Mouse (Mus musculus) liver, postnatal 0 days (tissue): Measurements from ENCODE around the gene Fto. TPM values are rescaled to one million over a fixed set of nuclear protein-coding genes. Genes with fewer than 3 reads are reported as not detected.

Experiments
- ATAC-seq: fragments of 200-750 bp; cut with Nextera tagmentation; 2 replicates; pipeline ENCODE4 v1.8.0; 2017; ENCODE audit warnings: mild to moderate bottlenecking, moderate library complexity
- DNase-seq: peaks from one replicate; pipeline ENCODE4 v3.0.0-alpha.2; 2016
- H3K27ac ChIP-seq: fragments of 300-500 bp; sonication (generic); 2 replicates; pipeline ENCODE4 v1.5.1; 2014; ENCODE audit warnings: antibody characterized with exemption, moderate library complexity, mild to moderate bottlenecking, low read depth
- H3K27me3 ChIP-seq: fragments of 300-500 bp; sonication (generic); 2 replicates; pipeline ENCODE4 v1.6.1; 2014; ENCODE audit warnings: low read length, control low read depth, mixed read lengths; ENCODE audit not compliant: insufficient read depth
- H3K36me3 ChIP-seq: fragments of 300-500 bp; sonication (generic); replicated peaks from 2 replicates; pipeline ENCODE4 v1.6.1; 2014; ENCODE audit warnings: mild to moderate bottlenecking, control low read depth, low read length, moderate library complexity, mixed read lengths; ENCODE audit not compliant: insufficient read depth
- H3K4me1 ChIP-seq: fragments of 300-500 bp; sonication (generic); 2 replicates; pipeline ENCODE4 v1.6.1; 2014; ENCODE audit warnings: antibody characterized with exemption, mild to moderate bottlenecking, control low read depth; ENCODE audit not compliant: insufficient read depth
- H3K4me2 ChIP-seq: fragments of 300-500 bp; sonication (generic); 2 replicates; pipeline ENCODE4 v1.6.1; 2014; ENCODE audit warnings: low read depth, mild to moderate bottlenecking, low read length, moderate library complexity, mixed read lengths
- H3K4me3 ChIP-seq: fragments of 300-500 bp; sonication (generic); 2 replicates; pipeline ENCODE4 v1.5.1; 2014; ENCODE audit warnings: low read depth, low read length
- H3K9ac ChIP-seq: fragments of 300-500 bp; sonication (generic); replicated peaks from 2 replicates; pipeline ENCODE4 v1.6.1; 2014; ENCODE audit warnings: mild to moderate bottlenecking, moderate library complexity
- H3K9me3 ChIP-seq: fragments of 300-500 bp; sonication (generic); 2 replicates; pipeline ENCODE4 v1.6.1; 2016; ENCODE audit warnings: mild to moderate bottlenecking, control low read depth, low read length, mixed read lengths
- CTCF ChIP-seq: sonication (generic); IDR thresholded peaks from 2 replicates; pipeline ENCODE4 v1.5.1; 2016; ENCODE audit warnings: antibody characterized with exemption, low read depth
- EP300 ChIP-seq: IDR thresholded peaks from 2 replicates; pipeline ENCODE4 v1.6.1; 2016; ENCODE audit warnings: antibody characterized with exemption, low read depth, mild to moderate bottlenecking
- WGBS: fragments of 180-500 bp; shearing (Covaris S2); extraction: QIAGEN DNeasy Blood & Tissue Kit; methylation state at CpG from one replicate; pipeline ENCODE4 v1.1.7; 2014; ENCODE audit not compliant: insufficient replicate concordance; 5-methylcytosine and 5-hydroxymethylcytosine counted together
- polyA plus RNA-seq: library from polyadenylated mRNA; unstranded; fragments of >200 nt; fragmentation: Nextera tagmentation; extraction: Ambion mirVana; gene quantifications from 2 replicates; pipeline ENCODE4 v1.2.1, GENCODE M21; 2015

Gene Fto
- polyA plus RNA-seq, 1 experiment from 2014 or later: 10.8 TPM

DNA sequence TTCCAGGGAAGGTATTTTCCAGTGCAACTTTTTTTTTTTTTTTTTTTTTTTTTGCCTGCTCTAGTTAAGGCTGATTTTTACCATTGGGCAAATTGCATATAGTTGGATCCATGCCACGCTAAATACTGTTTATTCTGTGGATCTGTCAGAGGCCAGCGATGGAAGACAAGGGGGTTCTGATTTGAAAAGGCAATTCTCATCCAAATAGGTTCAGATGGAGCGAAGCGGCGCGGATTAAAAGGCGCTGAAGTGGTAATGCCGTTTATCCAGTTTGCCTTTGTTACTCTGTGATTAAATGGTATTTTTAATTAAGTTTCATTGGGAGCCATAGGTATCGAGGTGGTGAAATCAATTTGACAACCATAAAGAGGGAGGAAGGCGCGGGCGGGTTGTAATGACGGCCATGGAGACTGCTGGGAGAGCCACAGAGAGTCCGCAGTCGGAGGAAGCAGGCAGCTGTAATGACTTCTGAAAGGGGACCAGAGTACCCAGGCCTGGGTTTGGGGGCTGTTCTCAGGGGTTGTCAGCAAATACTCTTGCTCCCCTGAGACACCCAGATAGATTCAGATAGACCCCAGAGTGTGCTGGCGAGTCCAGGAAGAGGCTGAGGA lies 356.2 kb downstream of the Fto start:
- no peak overlapping the region for H3K9ac ChIP-seq
- no peaks in the 10 kb centered on the region for H3K27me3 ChIP-seq
- H3K27ac ChIP-seq: no peak overlapping the region
- H3K4me1 ChIP-seq: no peaks in the 10 kb centered on the region
- ATAC-seq (no peak), DNase-seq (no peak)
- TF ChIP-seq CTCF (no peak), EP300 (no peak)
- 85% methylated on average over 16 of the region's 16 CpGs for WGBS
- H3K4me3 ChIP-seq: no peak overlapping the region
- no peaks in the 10 kb centered on the region for H3K36me3 ChIP-seq
- no peaks in the 10 kb centered on the region for H3K9me3 ChIP-seq
- H3K4me2 ChIP-seq: no peak overlapping the region

- Histone ChIP-seq H3K4me1 (no peaks in the 10 kb centered on the region), H3K36me3 (no peaks in the 10 kb centered on the region), H3K27me3 (no peaks in the 10 kb centered on the region), H3K4me2 (no peak overlapping the region), H3K9me3 (no peaks in the 10 kb centered on the region), H3K4me3 (no peak overlapping the region), H3K9ac (no peak overlapping the region), H3K27ac (no peak overlapping the region)
- WGBS: 76% methylated on average over 3 of the region's 3 CpGs
- no peak for TF ChIP-seq CTCF
- TF ChIP-seq EP300: no peak
- no peak for DNase-seq
- ATAC-seq: no peak
Measured at GRCm38 (mm10) chr8:91676928-91677327, 363.6 kb downstream of the Fto start.

DNA sequence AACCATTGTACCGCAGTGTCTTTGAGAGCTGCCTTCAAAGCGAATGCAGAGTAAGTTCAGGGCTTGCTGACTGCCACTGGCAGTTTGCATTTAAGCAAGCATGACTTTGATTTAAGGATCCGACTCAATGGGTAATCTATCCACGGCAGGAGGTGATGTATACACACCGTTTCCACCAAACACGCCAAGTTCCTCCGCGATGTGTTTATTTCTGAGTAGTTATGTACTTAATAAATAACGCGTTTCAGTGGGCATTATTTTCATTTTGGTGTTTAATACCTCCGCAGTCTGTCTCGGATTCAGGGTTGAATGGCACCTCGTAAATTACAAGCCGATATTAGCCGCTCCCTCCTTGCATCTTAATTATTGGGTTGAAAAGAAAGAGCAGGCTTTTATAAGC lies 366.1 kb downstream of the Fto start:
- H3K9ac ChIP-seq: no peak overlapping the region
- H3K27ac ChIP-seq: no peak overlapping the region
- no peaks in the 10 kb centered on the region for H3K9me3 ChIP-seq
- no peaks in the 10 kb centered on the region for H3K36me3 ChIP-seq
- DNase-seq: no peak
- H3K4me3 ChIP-seq: no peak overlapping the region
- TF ChIP-seq EP300: no peak
- no peak for TF ChIP-seq CTCF
- no peak for ATAC-seq
- no peaks in the 10 kb centered on the region for H3K4me1 ChIP-seq
- H3K4me2 ChIP-seq: no peak overlapping the region
- 74% methylated on average over 15 of the region's 15 CpGs for WGBS
- no peaks in the 10 kb centered on the region for H3K27me3 ChIP-seq

DNA sequence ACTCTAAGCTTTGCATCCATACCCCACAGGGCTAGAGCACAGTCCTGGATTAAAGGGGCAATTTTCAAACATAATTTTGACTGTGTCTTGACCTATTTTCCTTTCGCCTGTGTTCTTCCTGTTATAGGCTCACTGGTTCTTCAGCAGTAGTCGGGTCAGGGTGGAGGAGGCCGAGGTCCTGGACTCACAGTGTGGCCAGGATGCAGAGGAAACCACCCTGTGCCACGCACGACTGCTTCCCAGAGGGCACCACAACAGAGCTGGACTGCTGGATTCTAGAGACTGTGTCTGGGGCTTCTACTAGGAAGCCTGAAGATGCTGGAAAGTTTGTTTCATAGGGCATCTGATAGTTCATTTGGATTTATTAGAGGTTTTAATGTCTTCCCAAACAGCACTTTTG lies 366.8 kb downstream of the Fto start:
- Histone ChIP-seq H3K4me3 (no peak overlapping the region), H3K27ac (no peak overlapping the region), H3K9me3 (no peaks in the 10 kb centered on the region), H3K9ac (no peak overlapping the region), H3K27me3 (no peaks in the 10 kb centered on the region), H3K36me3 (no peaks in the 10 kb centered on the region), H3K4me1 (no peaks in the 10 kb centered on the region), H3K4me2 (no peak overlapping the region)
- TF ChIP-seq EP300: no peak
- TF ChIP-seq CTCF: no peak
- DNase-seq (no peak), ATAC-seq (no peak)
- 63% methylated on average over 5 of the region's 5 CpGs for WGBS

- Histone ChIP-seq H3K4me2 (no peak overlapping the region), H3K27ac (no peak overlapping the region), H3K9ac (no peak overlapping the region), H3K27me3 (0 out of 2 replicates have a peak, but pooled peaks cover 2% of the 10 kb centered on the region), H3K4me1 (no peaks in the 10 kb centered on the region), H3K9me3 (no peaks in the 10 kb centered on the region), H3K4me3 (no peak overlapping the region), H3K36me3 (no peaks in the 10 kb centered on the region)
- 64% methylated on average over 6 of the region's 6 CpGs for WGBS
- TF ChIP-seq CTCF: no peak
- no peak for TF ChIP-seq EP300
- DNase-seq (no peak), ATAC-seq (no peak)
Measured at GRCm38 (mm10) chr8:91684596-91685317, 371.4 kb downstream of the Fto start.

DNA sequence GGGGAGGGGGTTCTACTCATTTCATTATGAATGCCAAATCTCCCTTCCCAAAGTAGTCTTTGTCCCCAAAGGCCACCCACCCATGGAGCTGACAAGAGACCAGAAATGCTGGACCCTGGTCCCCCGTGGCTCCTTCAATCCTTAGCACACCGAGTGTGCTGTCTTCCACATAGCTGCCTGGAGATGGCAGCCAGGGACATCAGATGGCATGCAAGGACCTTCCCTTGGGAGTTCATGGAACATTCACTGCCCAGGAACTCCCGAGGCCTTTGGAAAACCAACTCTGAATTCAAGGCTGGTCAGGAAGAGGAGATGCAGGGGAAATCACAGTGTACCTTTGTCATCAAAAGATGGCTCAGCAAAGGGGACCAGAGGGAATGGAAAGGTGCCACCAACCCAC lies 372.1 kb downstream of the Fto start:
- no peak overlapping the region for H3K4me2 ChIP-seq
- TF ChIP-seq CTCF (0 out of 2 replicates have a peak, but pooled peaks have one; percentile 4), EP300 (no peak)
- no peak overlapping the region for H3K4me3 ChIP-seq
- H3K9me3 ChIP-seq: no peaks in the 10 kb centered on the region
- H3K27ac ChIP-seq: no peak overlapping the region
- H3K27me3 ChIP-seq: 0 out of 2 replicates have a peak, but pooled peaks cover 2% of the 10 kb centered on the region
- H3K36me3 ChIP-seq: no peaks in the 10 kb centered on the region
- WGBS: 43% methylated on average over 3 of the region's 3 CpGs
- DNase-seq: no peak
- H3K4me1 ChIP-seq: no peaks in the 10 kb centered on the region
- no peak overlapping the region for H3K9ac ChIP-seq
- no peak for ATAC-seq
